Mouse (Mus musculus): ENCODE measurements around the gene Mmp21.

Mmp21 gene

GRCm38 (mm10) chr7:133662467-133662866 lies 17.4 kb downstream of the Mmp21 start:
- DNase-seq (ENCODE audit: low read depth, low spot score), result no peak

DNA sequence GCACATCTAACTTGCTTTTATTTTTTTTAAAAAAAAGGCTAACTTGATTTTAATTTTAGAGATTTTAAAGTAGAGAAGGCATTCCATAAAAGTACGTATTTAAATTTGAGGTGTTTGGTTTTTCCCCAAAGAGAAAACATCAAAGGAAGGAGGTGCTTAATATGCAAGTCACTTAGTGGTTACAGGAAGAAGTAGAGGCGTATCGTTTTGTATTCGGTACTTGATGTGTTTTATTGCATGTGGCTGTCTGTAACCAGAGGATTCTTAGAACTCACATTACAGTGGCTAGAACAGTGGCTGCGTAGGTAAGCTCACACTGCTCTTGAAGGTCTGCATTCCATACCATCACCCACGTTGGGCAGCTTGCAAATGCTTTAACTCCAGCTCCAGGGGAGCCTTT lies 34.1 kb downstream of the Mmp21 start:
- no peak for DNase-seq (ENCODE audit: low read depth, low spot score)

- DNase-seq (ENCODE audit: low read depth, low spot score), result no peak
These were observed 41.0 kb downstream of the Mmp21 start for GRCm38 (mm10) chr7:133638821-133639220.

GRCm38 (mm10) chr7:133638306-133638705 lies 41.6 kb downstream of the Mmp21 start:
- no peak for DNase-seq (ENCODE audit: low read depth, low spot score)

DNA sequence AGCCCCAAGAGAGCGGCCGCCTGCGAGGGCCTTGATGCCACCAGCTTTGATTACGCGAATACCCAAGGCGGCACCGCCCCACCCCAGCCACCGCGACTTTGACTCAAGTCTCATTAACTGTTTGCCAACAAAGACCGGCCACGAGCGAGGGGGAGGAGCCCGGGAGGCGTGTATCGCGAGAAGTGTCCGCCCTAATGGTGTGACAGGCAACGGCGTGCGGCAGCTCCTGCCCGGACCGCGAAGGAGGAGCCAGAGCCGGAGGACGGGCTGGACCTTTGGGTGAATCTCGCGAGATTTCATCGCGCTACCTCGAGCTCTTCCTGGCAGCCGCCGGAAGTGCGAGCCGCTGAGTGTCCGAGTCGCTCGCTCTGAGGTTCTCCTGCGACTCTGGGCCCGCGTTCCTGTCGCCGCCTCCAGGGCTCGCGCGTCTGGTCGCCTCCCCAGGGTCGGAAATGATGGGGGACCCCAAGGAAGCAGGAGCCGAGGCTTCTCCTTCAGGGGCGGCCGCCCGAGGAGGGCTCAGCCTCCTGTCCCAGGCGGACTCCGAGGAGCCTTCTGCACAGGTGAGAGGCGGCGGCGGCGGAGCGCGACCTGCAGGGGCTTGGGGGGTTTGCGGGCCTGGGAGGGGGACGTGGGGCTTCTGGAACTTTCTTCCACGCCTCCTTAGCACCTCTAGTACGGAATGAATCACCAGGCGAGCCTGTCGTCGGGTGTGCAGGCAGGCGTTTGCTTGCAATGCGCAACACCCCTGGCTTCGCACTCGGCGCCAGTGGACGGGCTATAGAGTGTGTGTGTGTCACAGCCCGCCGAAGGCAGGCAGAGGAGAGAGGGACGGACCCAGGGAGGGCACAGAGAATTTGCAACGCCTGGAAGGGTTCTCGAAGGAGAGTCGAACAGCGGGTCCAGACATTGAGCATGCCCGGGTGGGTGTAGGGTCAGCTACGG lies 42.2 kb downstream of the Mmp21 start, which contains the start of gene Edrf1:
Gene Edrf1 (plus strand): TSS at position 183 of the 945 bp plus-strand sequence.
- peak; percentile 97 for DNase-seq (ENCODE audit: low read depth, low spot score)

DNA sequence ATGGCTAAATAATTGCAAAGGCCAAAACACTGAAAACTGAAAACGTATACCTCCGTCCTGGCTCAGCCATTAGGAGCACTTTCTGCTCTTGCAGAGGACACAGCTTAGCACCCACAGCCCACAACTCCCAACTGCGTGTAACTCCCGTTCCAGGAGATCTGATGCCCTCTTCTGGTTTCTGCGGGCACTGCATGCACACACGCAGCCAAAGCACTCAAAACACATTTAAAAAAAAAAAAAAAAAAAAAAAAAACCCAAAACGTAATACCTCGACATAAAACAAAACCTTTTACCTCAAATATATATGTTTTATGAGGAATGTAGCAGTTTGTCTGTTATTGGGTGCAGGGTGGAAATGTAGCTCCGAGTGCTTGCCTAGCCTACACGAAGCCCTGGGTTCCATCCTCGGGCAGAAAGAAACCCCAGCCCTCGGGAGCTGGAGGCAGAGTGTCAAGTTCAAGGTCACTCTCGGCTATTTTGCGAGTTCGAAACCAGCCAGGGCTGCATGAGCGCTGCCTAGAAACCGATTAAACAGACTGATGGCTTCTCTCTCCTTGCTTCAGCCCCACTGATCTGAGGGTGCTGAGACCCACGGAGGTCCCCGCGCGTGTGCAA lies 43.0 kb downstream of the Mmp21 start:
- DNase-seq (ENCODE audit: low read depth, low spot score), result peak; percentile 65

DNA sequence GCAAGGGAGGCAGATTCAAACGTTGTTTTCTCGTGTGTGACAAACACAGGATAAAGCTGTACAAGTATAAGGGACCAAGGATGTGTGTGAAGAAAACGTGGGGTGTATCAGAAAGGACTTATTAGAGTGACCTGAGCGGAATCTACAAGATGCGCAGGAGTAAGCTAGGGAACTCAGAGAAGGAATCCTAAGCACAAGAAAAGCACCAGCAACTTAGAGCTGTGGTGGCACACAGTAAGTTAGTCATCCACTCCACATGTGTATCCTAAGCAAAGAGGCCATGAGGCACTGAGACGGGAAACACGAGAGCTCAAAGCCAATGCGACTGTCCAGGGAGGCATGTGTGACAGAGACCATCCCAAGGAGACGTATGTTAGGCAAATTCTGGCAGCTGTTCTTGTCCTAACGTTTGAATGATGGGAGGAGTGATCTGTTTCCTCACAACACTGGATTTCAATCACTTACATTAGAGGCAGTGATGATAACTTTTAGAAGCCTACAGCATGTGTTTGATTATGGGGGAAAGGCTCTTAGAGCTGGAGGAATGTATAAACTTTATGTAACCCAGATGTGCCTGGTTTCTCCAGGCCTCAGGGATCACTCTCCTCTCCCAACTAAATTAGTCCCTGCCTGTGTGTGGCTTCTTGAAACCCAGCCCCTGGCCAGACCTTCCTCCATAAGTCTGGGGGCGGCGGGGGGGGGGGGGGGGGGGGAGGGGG lies 44.8 kb downstream of the Mmp21 start:
- no peak for DNase-seq (ENCODE audit: low read depth, low spot score)

DNA sequence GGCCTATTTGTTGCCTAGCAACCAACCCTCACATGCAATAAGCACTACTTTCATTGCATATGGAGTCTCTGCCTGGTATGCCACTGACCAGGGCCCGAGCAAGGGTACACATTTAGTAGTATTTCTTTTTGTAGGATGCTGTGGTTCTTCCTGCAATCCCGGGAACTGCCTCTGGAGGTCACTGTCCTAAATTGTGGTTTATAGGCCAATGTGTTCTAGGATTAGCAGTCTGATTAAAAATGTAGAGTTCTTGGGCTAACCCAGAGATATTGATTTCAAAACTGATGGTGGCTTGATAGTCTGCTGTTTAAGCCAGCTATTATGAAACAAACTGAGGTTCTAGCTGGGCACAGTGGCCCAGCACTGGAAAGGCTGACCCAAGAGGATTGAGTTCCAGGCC lies 47.4 kb downstream of the Mmp21 start:
- DNase-seq (ENCODE audit: low read depth, low spot score), result peak; percentile 28

DNA sequence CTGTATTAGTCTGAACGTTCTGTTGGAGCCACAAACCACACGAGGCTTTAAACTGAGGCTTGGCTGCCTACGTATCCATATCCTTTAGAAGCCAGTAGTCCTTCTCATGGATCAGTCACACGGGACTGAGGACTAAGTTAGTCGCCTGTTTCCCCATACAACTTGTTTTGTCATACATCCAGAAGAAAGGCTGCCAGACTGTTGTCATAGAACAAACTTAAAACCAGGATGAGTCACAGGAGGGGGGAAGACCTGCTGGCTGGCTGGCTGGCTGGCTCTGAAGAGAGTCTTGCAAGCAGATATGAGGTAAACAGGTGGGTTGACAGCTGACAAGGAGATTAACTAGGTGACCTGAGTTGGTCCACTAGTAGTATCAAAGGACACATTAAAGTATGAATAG lies 49.0 kb downstream of the Mmp21 start:
- no peak for DNase-seq (ENCODE audit: low read depth, low spot score)

DNA sequence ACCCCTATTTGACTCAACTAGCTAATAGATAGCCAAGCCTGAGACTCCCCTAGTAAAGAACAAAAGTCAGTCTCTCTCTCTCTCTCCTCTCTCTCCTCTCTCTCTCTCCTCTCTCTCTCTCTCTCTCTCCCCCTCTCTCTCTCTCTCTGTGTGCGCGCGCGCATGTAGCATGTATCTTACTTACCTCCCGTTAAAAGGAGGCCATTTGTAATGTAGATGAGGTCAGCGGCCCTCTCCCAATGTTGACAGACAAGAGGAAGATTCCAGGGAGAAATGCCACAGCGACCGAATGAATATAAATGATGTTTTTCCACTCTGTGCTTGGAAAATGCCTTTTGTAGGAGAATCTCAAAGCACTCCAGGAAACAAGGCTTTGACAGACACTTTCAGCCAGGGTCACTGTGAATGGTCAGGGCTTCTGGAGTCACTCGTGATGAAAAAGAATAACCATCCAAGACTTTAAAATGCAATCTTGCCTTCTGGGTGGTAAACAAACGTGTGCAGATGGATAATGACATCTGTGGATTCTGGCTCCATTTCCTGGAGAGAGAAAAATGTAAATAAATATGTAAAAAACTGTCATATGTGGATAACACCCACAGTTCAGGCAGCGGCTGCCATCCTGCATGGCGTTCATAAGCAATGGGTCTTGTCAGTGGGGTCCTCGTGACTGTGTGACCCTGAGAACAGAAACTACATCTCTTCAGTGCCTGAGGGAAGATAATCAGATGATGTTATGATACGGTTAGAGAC lies 52.5 kb downstream of the Mmp21 start:
- no peak for DNase-seq (ENCODE audit: low read depth, low spot score)
